Mouse (Mus musculus): ENCODE measurements around the gene Smg6.

- TF ChIP-seq CTCF (conservative IDR thresholded peaks at IDR 0.05; ENCODE audit: low read length) (no peak), NANOG (IDR thresholded peaks at IDR 0.05; ENCODE audit: borderline replicate concordance, low read length) (no peak)
Observed at GRCm38 (mm10) chr11:75212031-75212667, 286.5 kb downstream of the Smg6 start.

Measured in E14TG2a.4 (cell line).